Mouse (Mus musculus) E14TG2a.4 (cell line): ENCODE results near the gene Cfap77.

ENCODE experiments used
- CTCF ChIP-seq: conservative IDR thresholded peaks from 2 replicates; pipeline ENCODE4 v1.5.1; 2014; ENCODE audit warnings: low read length
- NANOG ChIP-seq: IDR thresholded peaks from 2 replicates; pipeline ENCODE4 v1.6.1; 2014; ENCODE audit warnings: borderline replicate concordance, low read length, mixed read lengths
- POU5F1 ChIP-seq: IDR thresholded peaks from 2 replicates; pipeline ENCODE4 v1.6.1; 2014; ENCODE audit warnings: low read length, borderline replicate concordance

GRCm38 (mm10) chr2:28973832-28974450 lies 80.9 kb downstream of the Cfap77 start:
- TF ChIP-seq CTCF (no peak), NANOG (no peak), POU5F1 (no peak)
